Mouse (Mus musculus): ENCODE results near the gene Hist1h2aa. TPM values are rescaled to one million over a fixed set of nuclear protein-coding genes. Genes with fewer than 3 reads are reported as not detected.

The Hist1h2aa gene
- polyA plus RNA-seq, 1 experiment from 2014 or later: not detected

GRCm38 (mm10) chr13:23933421-23934210, 646 bp upstream of the Hist1h2aa start, which contains the start of gene Hist1h2ba:
Gene Hist1h2ba (minus strand): TSS chr13:23934156.
- Histone ChIP-seq H3K4me2 (ENCODE audit: low read length) (no peak within 1 kb of the TSS), H3K36me3 (ENCODE audit: control insufficient read depth, insufficient read depth, low read length) (no peaks in the 10 kb centered on the region), H3K27ac (ENCODE audit: low read depth, low read length) (no peak within 1 kb of the TSS), H3K4me1 (ENCODE audit: control insufficient read depth, insufficient read depth, low read length) (no peaks in the 10 kb centered on the region; the same call in 1 of the 2 replicates), H3K9ac (ENCODE audit: low read length) (no peak within 1 kb of the TSS), H3K4me3 (ENCODE audit: low read depth, low read length) (no peak within 1 kb of the TSS), H3K27me3 (replicated peaks; ENCODE audit: control insufficient read depth, insufficient read depth, low read length) (no peaks in the 10 kb centered on the region), H3K9me3 (replicated peaks; ENCODE audit: control insufficient read depth, low read length) (no peaks in the 10 kb centered on the region)
- no peak for ATAC-seq
- 96% methylated on average over 33 of the region's 39 CpGs for WGBS
- DNase-seq (ENCODE audit: low spot score): no peak

GRCm38 (mm10) chr13:23938699-23939098, 4.4 kb downstream of the Hist1h2aa start:
- Histone ChIP-seq H3K9ac (ENCODE audit: low read length) (no peak overlapping the region), H3K27me3 (replicated peaks; ENCODE audit: control insufficient read depth, insufficient read depth, low read length) (no peaks in the 10 kb centered on the region), H3K4me3 (ENCODE audit: low read depth, low read length) (no peak overlapping the region), H3K9me3 (replicated peaks; ENCODE audit: control insufficient read depth, low read length) (no peaks in the 10 kb centered on the region), H3K27ac (ENCODE audit: low read depth, low read length) (no peak overlapping the region), H3K4me1 (ENCODE audit: control insufficient read depth, insufficient read depth, low read length) (no peaks in the 10 kb centered on the region; the same call in 1 of the 2 replicates), H3K36me3 (ENCODE audit: control insufficient read depth, insufficient read depth, low read length) (no peaks in the 10 kb centered on the region), H3K4me2 (ENCODE audit: low read length) (no peak overlapping the region)
- ATAC-seq (peak; percentile 52; the same call in 1 of the 2 replicates), DNase-seq (ENCODE audit: low spot score) (peak; percentile 70)
- WGBS: 88% methylated on average over 1 of the region's 1 CpGs

- 49% methylated on average over 6 of the region's 6 CpGs for WGBS
- no peak overlapping the region for H3K4me3 ChIP-seq (ENCODE audit: low read depth, low read length)
These were observed 6.0 kb downstream of the Hist1h2aa start for GRCm38 (mm10) chr13:23940291-23940690.

GRCm38 (mm10) chr13:23942861-23943260, 8.6 kb downstream of the Hist1h2aa start:
- Histone ChIP-seq H3K4me1 (ENCODE audit: control insufficient read depth, insufficient read depth, low read length) (no peaks in the 10 kb centered on the region; the same call in 1 of the 2 replicates), H3K27me3 (replicated peaks; ENCODE audit: control insufficient read depth, insufficient read depth, low read length) (no peaks in the 10 kb centered on the region), H3K27ac (ENCODE audit: low read depth, low read length) (no peak overlapping the region), H3K9ac (ENCODE audit: low read length) (no peak overlapping the region), H3K9me3 (replicated peaks; ENCODE audit: control insufficient read depth, low read length) (no peaks in the 10 kb centered on the region), H3K4me3 (ENCODE audit: low read depth, low read length) (no peak overlapping the region), H3K36me3 (ENCODE audit: control insufficient read depth, insufficient read depth, low read length) (no peaks in the 10 kb centered on the region), H3K4me2 (ENCODE audit: low read length) (no peak overlapping the region)
- WGBS: 56% methylated on average over 2 of the region's 2 CpGs
- ATAC-seq (no peak), DNase-seq (ENCODE audit: low spot score) (peak; percentile 19)

More at GRCm38 (mm10) chr13:23940291-23940690, 6.0 kb downstream of the Hist1h2aa start:
- H3K27ac ChIP-seq (ENCODE audit: low read depth, low read length): no peak overlapping the region
- no peak overlapping the region for H3K9ac ChIP-seq (ENCODE audit: low read length)
- no peaks in the 10 kb centered on the region; the same call in 1 of the 2 replicates for H3K4me1 ChIP-seq (ENCODE audit: control insufficient read depth, insufficient read depth, low read length)
- no peaks in the 10 kb centered on the region for H3K36me3 ChIP-seq (ENCODE audit: control insufficient read depth, insufficient read depth, low read length)
- H3K27me3 ChIP-seq (replicated peaks; ENCODE audit: control insufficient read depth, insufficient read depth, low read length): no peaks in the 10 kb centered on the region
- no peak overlapping the region for H3K4me2 ChIP-seq (ENCODE audit: low read length)
- DNase-seq (ENCODE audit: low spot score): no peak
- H3K9me3 ChIP-seq (replicated peaks; ENCODE audit: control insufficient read depth, low read length): no peaks in the 10 kb centered on the region
- no peak for ATAC-seq

- Histone ChIP-seq H3K9me3 (replicated peaks; ENCODE audit: control insufficient read depth, low read length) (no peaks in the 10 kb centered on the region), H3K27ac (ENCODE audit: low read depth, low read length) (no peak overlapping the region), H3K9ac (ENCODE audit: low read length) (no peak overlapping the region), H3K4me1 (ENCODE audit: control insufficient read depth, insufficient read depth, low read length) (no peaks in the 10 kb centered on the region), H3K4me3 (ENCODE audit: low read depth, low read length) (no peak overlapping the region), H3K36me3 (ENCODE audit: control insufficient read depth, insufficient read depth, low read length) (no peaks in the 10 kb centered on the region), H3K27me3 (replicated peaks; ENCODE audit: control insufficient read depth, insufficient read depth, low read length) (no peaks in the 10 kb centered on the region), H3K4me2 (ENCODE audit: low read length) (no peak overlapping the region)
- no peak for ATAC-seq
- 16% methylated on average over 2 of the region's 2 CpGs for WGBS
- no peak for DNase-seq (ENCODE audit: low spot score)
These were observed 12.0 kb downstream of the Hist1h2aa start for GRCm38 (mm10) chr13:23946254-23946653.

GRCm38 (mm10) chr13:23949484-23950246, 15.4 kb downstream of the Hist1h2aa start:
- WGBS: 42% methylated on average over 14 of the region's 14 CpGs
- DNase-seq (ENCODE audit: low spot score) (peak; percentile 79), ATAC-seq (peak; percentile 78; the same call in 1 of the 2 replicates)
- H3K9me3 ChIP-seq (replicated peaks; ENCODE audit: control insufficient read depth, low read length): no peaks in the 10 kb centered on the region
- H3K4me1 ChIP-seq (ENCODE audit: control insufficient read depth, insufficient read depth, low read length): no peaks in the 10 kb centered on the region
- no peaks in the 10 kb centered on the region for H3K27me3 ChIP-seq (replicated peaks; ENCODE audit: control insufficient read depth, insufficient read depth, low read length)
- no peak overlapping the region for H3K9ac ChIP-seq (ENCODE audit: low read length)
- no peak overlapping the region for H3K4me2 ChIP-seq (ENCODE audit: low read length)
- no peak overlapping the region for H3K27ac ChIP-seq (ENCODE audit: low read depth, low read length)
- H3K4me3 ChIP-seq (ENCODE audit: low read depth, low read length): no peak overlapping the region
- H3K36me3 ChIP-seq (ENCODE audit: control insufficient read depth, insufficient read depth, low read length): no peaks in the 10 kb centered on the region

- no peak overlapping the region for H3K27ac ChIP-seq (ENCODE audit: low read depth, low read length)
- no peaks in the 10 kb centered on the region for H3K9me3 ChIP-seq (replicated peaks; ENCODE audit: control insufficient read depth, low read length)
- no peaks in the 10 kb centered on the region for H3K27me3 ChIP-seq (replicated peaks; ENCODE audit: control insufficient read depth, insufficient read depth, low read length)
- no peak for DNase-seq (ENCODE audit: low spot score)
- H3K4me2 ChIP-seq (ENCODE audit: low read length): no peak overlapping the region
- H3K4me1 ChIP-seq (ENCODE audit: control insufficient read depth, insufficient read depth, low read length): no peaks in the 10 kb centered on the region
- H3K4me3 ChIP-seq (ENCODE audit: low read depth, low read length): no peak overlapping the region
- no peaks in the 10 kb centered on the region for H3K36me3 ChIP-seq (ENCODE audit: control insufficient read depth, insufficient read depth, low read length)
- no peak overlapping the region for H3K9ac ChIP-seq (ENCODE audit: low read length)
- ATAC-seq: no peak
- 74% methylated on average over 3 of the region's 3 CpGs for WGBS
These were observed 16.7 kb downstream of the Hist1h2aa start for GRCm38 (mm10) chr13:23950928-23951327.

GRCm38 (mm10) chr13:23959776-23960175, 25.5 kb downstream of the Hist1h2aa start:
- Histone ChIP-seq H3K27me3 (replicated peaks; ENCODE audit: control insufficient read depth, insufficient read depth, low read length) (no peaks in the 10 kb centered on the region), H3K27ac (ENCODE audit: low read depth, low read length) (no peak overlapping the region), H3K9me3 (replicated peaks; ENCODE audit: control insufficient read depth, low read length) (no peaks in the 10 kb centered on the region), H3K9ac (ENCODE audit: low read length) (no peak overlapping the region), H3K36me3 (ENCODE audit: control insufficient read depth, insufficient read depth, low read length) (no peaks in the 10 kb centered on the region), H3K4me2 (ENCODE audit: low read length) (no peak overlapping the region), H3K4me3 (ENCODE audit: low read depth, low read length) (no peak overlapping the region), H3K4me1 (ENCODE audit: control insufficient read depth, insufficient read depth, low read length) (no peaks in the 10 kb centered on the region)
- peak; percentile 57; the same call in 1 of the 2 replicates for ATAC-seq
- 28% methylated on average over 2 of the region's 2 CpGs for WGBS
- peak; percentile 38 for DNase-seq (ENCODE audit: low spot score)

All from forebrain, embryonic 14.5 days (tissue).